Mouse (Mus musculus): Measurements from ENCODE around the gene Plb1. TPM values are rescaled to one million over a fixed set of nuclear protein-coding genes. Genes with fewer than 3 reads are reported as not detected.

Gene Plb1
- polyA plus RNA-seq, 1 experiment from 2014 or later = not detected

GRCm38 (mm10) chr5:32409747-32410146 lies 177.2 kb downstream of the Plb1 start:
- Histone ChIP-seq H3K27ac (no peak overlapping the region), H3K9ac (no peak overlapping the region)

GRCm38 (mm10) chr5:32410954-32411688 lies 178.6 kb downstream of the Plb1 start:
- no peak overlapping the region for H3K4me3 ChIP-seq
- no peak overlapping the region for H3K9ac ChIP-seq
- no peaks in the 10 kb centered on the region for H3K9me3 ChIP-seq (replicated peaks)
- H3K27me3 ChIP-seq (replicated peaks) = no peaks in the 10 kb centered on the region
- peaks cover 7% of the 10 kb centered on the region; the same call in 1 of the 2 replicates for H3K4me1 ChIP-seq
- H3K27ac ChIP-seq = no peak overlapping the region
- no peak overlapping the region for H3K4me2 ChIP-seq
- 17% methylated on average over 3 of the region's 3 CpGs for WGBS (ENCODE audit: insufficient replicate concordance)
- H3K36me3 ChIP-seq = no peaks in the 10 kb centered on the region
- no peak for ATAC-seq

More at GRCm38 (mm10) chr5:32409747-32410146, 177.2 kb downstream of the Plb1 start:
- Histone ChIP-seq H3K36me3 (no peaks in the 10 kb centered on the region), H3K27me3 (replicated peaks) (no peaks in the 10 kb centered on the region), H3K9me3 (replicated peaks) (no peaks in the 10 kb centered on the region), H3K4me2 (no peak overlapping the region), H3K4me1 (peaks cover 7% of the 10 kb centered on the region; the same call in 1 of the 2 replicates), H3K4me3 (no peak overlapping the region)
- ATAC-seq = no peak
- WGBS (ENCODE audit: insufficient replicate concordance) = 58% methylated on average over 2 of the region's 2 CpGs

GRCm38 (mm10) chr5:32412186-32412950 lies 179.9 kb downstream of the Plb1 start:
- no peaks in the 10 kb centered on the region for H3K27me3 ChIP-seq (replicated peaks)
- ATAC-seq = no peak
- H3K4me3 ChIP-seq = no peak overlapping the region

GRCm38 (mm10) chr5:32413083-32413482 lies 180.6 kb downstream of the Plb1 start:
- Histone ChIP-seq H3K9me3 (replicated peaks) (no peaks in the 10 kb centered on the region), H3K27ac (no peak overlapping the region)
- ATAC-seq = no peak

More at GRCm38 (mm10) chr5:32412186-32412950, 179.9 kb downstream of the Plb1 start:
- Histone ChIP-seq H3K4me2 (no peak overlapping the region), H3K27ac (no peak overlapping the region), H3K36me3 (no peaks in the 10 kb centered on the region), H3K9ac (no peak overlapping the region), H3K4me1 (peaks cover 7% of the 10 kb centered on the region; the same call in 1 of the 2 replicates), H3K9me3 (replicated peaks) (no peaks in the 10 kb centered on the region)
- WGBS (ENCODE audit: insufficient replicate concordance) = 39% methylated on average over 1 of the region's 1 CpGs

GRCm38 (mm10) chr5:32413569-32413968 lies 181.1 kb downstream of the Plb1 start:
- Histone ChIP-seq H3K4me2 (no peak overlapping the region), H3K4me1 (peaks cover 7% of the 10 kb centered on the region; the same call in 1 of the 2 replicates), H3K27me3 (replicated peaks) (no peaks in the 10 kb centered on the region), H3K9me3 (replicated peaks) (no peaks in the 10 kb centered on the region), H3K36me3 (no peaks in the 10 kb centered on the region), H3K4me3 (no peak overlapping the region), H3K9ac (no peak overlapping the region), H3K27ac (no peak overlapping the region)
- 54% methylated on average over 2 of the region's 2 CpGs for WGBS (ENCODE audit: insufficient replicate concordance)
- no peak for ATAC-seq

More at GRCm38 (mm10) chr5:32413083-32413482, 180.6 kb downstream of the Plb1 start:
- Histone ChIP-seq H3K4me1 (peaks cover 7% of the 10 kb centered on the region; the same call in 1 of the 2 replicates), H3K4me3 (no peak overlapping the region), H3K9ac (no peak overlapping the region), H3K4me2 (no peak overlapping the region), H3K27me3 (replicated peaks) (no peaks in the 10 kb centered on the region), H3K36me3 (no peaks in the 10 kb centered on the region)
- 81% methylated on average over 2 of the region's 2 CpGs for WGBS (ENCODE audit: insufficient replicate concordance)

- H3K9me3 ChIP-seq (replicated peaks) = no peaks in the 10 kb centered on the region
- 69% methylated on average over 5 of the region's 5 CpGs for WGBS (ENCODE audit: insufficient replicate concordance)
- H3K9ac ChIP-seq = no peak overlapping the region
- H3K27me3 ChIP-seq (replicated peaks) = no peaks in the 10 kb centered on the region
- no peak overlapping the region for H3K27ac ChIP-seq
- H3K36me3 ChIP-seq = no peaks in the 10 kb centered on the region
- no peak overlapping the region for H3K4me3 ChIP-seq
- no peak for ATAC-seq
- no peak overlapping the region for H3K4me2 ChIP-seq
- peaks cover 7% of the 10 kb centered on the region; the same call in 1 of the 2 replicates for H3K4me1 ChIP-seq
These were observed 182.0 kb downstream of the Plb1 start for GRCm38 (mm10) chr5:32414461-32414985.

- H3K36me3 ChIP-seq = no peaks in the 10 kb centered on the region
- WGBS (ENCODE audit: insufficient replicate concordance) = 72% methylated on average over 6 of the region's 6 CpGs
- H3K27ac ChIP-seq = no peak overlapping the region
These were observed 183.0 kb downstream of the Plb1 start for GRCm38 (mm10) chr5:32415554-32415953.

More at GRCm38 (mm10) chr5:32415554-32415953, 183.0 kb downstream of the Plb1 start:
- Histone ChIP-seq H3K4me3 (no peak overlapping the region), H3K27me3 (replicated peaks) (no peaks in the 10 kb centered on the region), H3K9me3 (replicated peaks) (no peaks in the 10 kb centered on the region), H3K4me1 (peaks cover 7% of the 10 kb centered on the region; the same call in 1 of the 2 replicates), H3K9ac (no peak overlapping the region), H3K4me2 (no peak overlapping the region)
- ATAC-seq = no peak

Other genes with a start within 250 kb of the Plb1 start
- 0.73 and 0.84 TPM in 2 replicates for gene Fosl2, start 96.9 kb upstream of the Plb1 start, polyA plus RNA-seq (2016; fragmentation: Nextera tagmentation; extraction: Ambion mirVana)
- gene Ppp1cb, start 226.1 kb downstream of the Plb1 start, polyA plus RNA-seq (2016; fragmentation: Nextera tagmentation; extraction: Ambion mirVana) = 124 and 134 TPM in 2 replicates